Mouse (Mus musculus) heart, embryonic 10.5 days (tissue): ENCODE data around the gene Efhc2. TPM values are rescaled to one million over a fixed set of nuclear protein-coding genes. Genes with fewer than 3 reads are reported as not detected.

Experiments used
- DNase-seq: peaks from one replicate; pipeline ENCODE4 v3.0.0-alpha.2; 2017; ENCODE audit warnings: low spot score
- H3K27ac ChIP-seq: fragments of 300-500 bp; sonication (generic); 2 replicates; pipeline ENCODE4 v1.5.1; 2016; ENCODE audit warnings: mild to moderate bottlenecking
- H3K27me3 ChIP-seq: fragments of 300-500 bp; sonication (generic); 2 replicates; pipeline ENCODE4 v1.6.1; 2016; ENCODE audit warnings: mild to moderate bottlenecking; ENCODE audit not compliant: poor library complexity, insufficient read depth, severe bottlenecking
- H3K36me3 ChIP-seq: fragments of 300-500 bp; sonication (generic); 2 replicates; pipeline ENCODE4 v1.6.1; 2016; ENCODE audit warnings: mild to moderate bottlenecking, moderate library complexity
- H3K4me1 ChIP-seq: fragments of 300-500 bp; sonication (generic); 2 replicates; pipeline ENCODE4 v1.6.1; 2016; ENCODE audit warnings: mild to moderate bottlenecking
- H3K4me3 ChIP-seq: fragments of 300-500 bp; sonication (generic); 2 replicates; pipeline ENCODE4 v1.5.1; 2016; ENCODE audit warnings: mild to moderate bottlenecking, moderate library complexity
- H3K9me3 ChIP-seq: fragments of 300-500 bp; sonication (generic); 2 replicates; pipeline ENCODE4 v1.6.1; 2016; ENCODE audit warnings: mild to moderate bottlenecking, moderate library complexity
- WGBS: fragments of 180-500 bp; shearing (Covaris S2); methylation state at CpG from one replicate; pipeline ENCODE4 v1.1.7; 2016; 5-methylcytosine and 5-hydroxymethylcytosine counted together
- polyA plus RNA-seq: library from polyadenylated mRNA; unstranded; fragments of >200 nt; fragmentation: Nextera tagmentation; extraction: Ambion mirVana; gene quantifications from 2 replicates; pipeline ENCODE4 v1.2.1, GENCODE M21; 2016

Efhc2 gene
- 0.26 and 0.37 TPM in 2 replicates for polyA plus RNA-seq

DNA sequence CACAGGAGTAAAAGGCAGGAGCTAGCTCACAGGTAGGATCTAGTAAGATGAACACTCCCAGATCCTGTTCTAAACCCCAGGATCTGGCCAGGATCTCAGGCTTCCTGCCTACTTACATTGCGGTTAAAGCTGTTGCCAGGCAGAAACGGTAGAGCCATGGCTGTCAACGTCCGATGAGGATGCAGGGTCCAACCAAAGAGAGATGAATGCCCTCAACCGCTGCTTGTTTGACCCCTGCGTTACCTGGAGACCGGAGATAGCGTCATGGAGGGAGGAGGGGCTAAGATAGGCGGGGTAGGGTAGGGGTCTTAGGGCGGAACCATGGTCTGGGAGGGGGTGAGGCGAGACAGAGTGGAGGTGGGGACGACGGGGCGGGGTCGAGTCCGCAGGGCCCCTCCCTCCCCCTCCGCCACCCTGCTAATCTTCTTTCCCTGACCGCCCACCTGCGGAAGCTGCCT lies at the start of gene Efhc2:
Efhc2 (minus strand) TSS at position 243 of the 458 bp plus-strand sequence.
- H3K4me3 ChIP-seq, result peak within 1 kb of the TSS; percentile 54
- H3K4me1 ChIP-seq, result no peaks in the 10 kb centered on the region
- no peak within 1 kb of the TSS for H3K27ac ChIP-seq
- no peaks in the 10 kb centered on the region for H3K36me3 ChIP-seq
- no peaks in the 10 kb centered on the region for H3K9me3 ChIP-seq
- 14% methylated on average over 15 of the region's 19 CpGs for WGBS
- peak; percentile 72 for DNase-seq
- no peaks in the 10 kb centered on the region for H3K27me3 ChIP-seq

DNA sequence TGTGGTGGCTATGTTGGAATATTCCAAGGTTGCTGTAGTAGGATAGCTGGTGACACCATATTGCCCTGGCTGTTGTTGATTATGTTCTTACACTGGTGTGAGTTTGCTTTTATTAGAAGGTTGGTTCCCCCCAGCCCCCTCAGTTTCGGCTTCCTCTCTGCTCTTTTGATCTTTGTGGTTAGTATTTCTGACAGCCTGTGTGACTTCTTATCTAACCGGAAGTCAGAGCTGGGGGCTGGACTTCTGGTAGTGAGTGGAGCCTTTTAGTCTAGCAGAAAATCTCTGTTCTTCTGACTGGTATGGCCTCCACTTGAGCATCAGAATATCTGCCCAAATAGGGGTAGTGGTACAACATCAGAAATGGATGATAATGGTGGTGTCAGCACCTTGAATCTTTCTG lies 45.9 kb upstream of the Efhc2 start:
- H3K27me3 ChIP-seq, result no peaks in the 10 kb centered on the region

DNA sequence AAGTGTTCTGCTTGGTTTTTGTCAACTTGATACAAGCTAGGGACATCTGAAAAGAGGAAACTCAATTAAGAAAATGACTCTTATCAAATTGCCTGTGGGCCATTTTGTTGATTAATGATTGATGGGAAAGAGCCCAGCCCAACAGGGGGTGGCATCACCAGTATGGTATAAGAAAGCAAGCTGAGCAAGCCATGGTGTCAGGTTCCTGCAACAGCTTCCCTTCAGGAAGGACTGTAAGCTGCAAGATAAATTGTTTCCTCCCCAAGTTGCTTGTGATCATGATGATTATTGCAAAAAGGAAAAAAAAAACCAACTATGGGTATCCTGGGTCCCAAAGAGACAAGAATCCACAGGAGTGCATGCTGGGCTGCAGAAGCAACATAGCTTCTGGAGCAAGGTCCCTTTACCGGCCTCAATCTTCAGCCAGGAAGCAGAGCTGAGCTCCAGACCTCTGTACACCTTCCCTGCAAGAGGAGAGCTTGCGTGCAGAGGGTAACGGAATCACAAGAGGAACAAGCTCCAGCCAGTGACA lies 18.8 kb downstream of the Efhc2 start:
- Histone ChIP-seq H3K27me3 (no peaks in the 10 kb centered on the region), H3K9me3 (no peaks in the 10 kb centered on the region), H3K4me1 (no peaks in the 10 kb centered on the region), H3K27ac (no peak overlapping the region), H3K36me3 (no peaks in the 10 kb centered on the region), H3K4me3 (no peak overlapping the region)
- DNase-seq, result no peak
- 71% methylated on average over 3 of the region's 3 CpGs for WGBS

More for the DNA sequence above, 45.9 kb upstream of the Efhc2 start:
- WGBS, result 41% methylated on average over 2 of the region's 2 CpGs
- H3K4me3 ChIP-seq, result no peak overlapping the region
- H3K36me3 ChIP-seq, result no peaks in the 10 kb centered on the region
- H3K4me1 ChIP-seq, result no peaks in the 10 kb centered on the region
- no peaks in the 10 kb centered on the region for H3K9me3 ChIP-seq
- H3K27ac ChIP-seq, result no peak overlapping the region
- no peak for DNase-seq

DNA sequence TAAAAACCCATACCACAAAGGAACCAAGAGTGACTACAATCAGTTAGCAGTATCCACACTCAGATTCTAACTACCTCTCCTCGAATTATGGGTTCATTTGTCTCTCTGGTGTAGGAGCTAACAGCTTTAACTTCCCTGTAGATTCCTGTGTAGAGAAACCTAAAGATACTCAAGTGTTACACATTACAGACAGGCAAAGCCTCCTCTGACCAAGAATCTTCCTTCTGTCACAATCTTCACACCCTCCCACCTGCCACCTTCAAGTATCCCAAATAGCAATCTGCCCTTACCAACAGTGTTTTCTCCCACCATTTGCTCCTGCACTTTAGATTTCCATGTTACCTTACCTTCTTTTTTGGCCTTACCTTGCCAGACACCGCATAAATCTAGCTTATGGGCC lies 35.3 kb downstream of the Efhc2 start:
- DNase-seq, result no peak
- WGBS, result 61% methylated on average over 2 of the region's 2 CpGs
- H3K9me3 ChIP-seq, result no peaks in the 10 kb centered on the region
- no peaks in the 10 kb centered on the region for H3K36me3 ChIP-seq
- H3K27me3 ChIP-seq, result no peaks in the 10 kb centered on the region
- no peaks in the 10 kb centered on the region for H3K4me1 ChIP-seq
- H3K4me3 ChIP-seq, result no peak overlapping the region
- H3K27ac ChIP-seq, result no peak overlapping the region

DNA sequence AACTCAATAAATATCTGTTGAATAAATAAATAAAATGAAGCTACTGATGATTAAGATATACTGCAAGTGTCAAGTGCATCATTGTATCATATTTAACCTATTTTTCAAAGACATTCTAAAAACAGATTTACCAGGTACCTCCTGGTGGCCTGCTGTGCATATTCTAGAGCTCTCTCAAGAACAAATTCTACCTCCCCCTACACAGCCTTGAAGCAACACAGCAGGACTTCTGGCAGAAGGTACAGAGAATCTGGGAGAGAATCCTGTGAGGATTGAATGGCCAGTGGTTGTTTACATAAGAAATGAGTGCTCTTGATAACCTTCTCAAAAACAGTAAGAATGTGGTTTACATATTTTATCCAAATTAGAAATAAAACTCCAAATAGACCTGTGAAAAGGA lies 94.0 kb downstream of the Efhc2 start:
- no peaks in the 10 kb centered on the region for H3K4me1 ChIP-seq
- no peaks in the 10 kb centered on the region for H3K36me3 ChIP-seq
- no peaks in the 10 kb centered on the region for H3K27me3 ChIP-seq
- H3K4me3 ChIP-seq, result no peak overlapping the region
- DNase-seq, result no peak
- no peak overlapping the region for H3K27ac ChIP-seq
- no peaks in the 10 kb centered on the region for H3K9me3 ChIP-seq

DNA sequence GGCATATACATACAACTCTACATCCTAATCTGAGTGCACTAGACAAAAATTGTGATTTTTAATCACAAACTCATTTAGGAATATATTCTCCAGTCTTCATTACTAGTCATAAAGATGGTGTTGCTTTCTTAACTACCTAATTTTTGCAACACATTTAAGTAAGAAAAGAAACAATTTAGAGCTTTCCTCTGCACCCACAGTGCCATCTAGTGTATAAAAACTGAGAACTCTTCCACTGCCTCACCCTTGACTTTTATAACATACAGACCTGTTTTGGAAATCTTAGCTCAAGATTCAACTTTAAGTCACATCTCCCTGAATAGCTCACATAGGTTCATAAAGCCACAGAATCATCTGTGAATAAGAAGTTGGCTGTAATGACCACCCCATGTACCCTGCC lies 101.7 kb downstream of the Efhc2 start:
- H3K9me3 ChIP-seq, result no peaks in the 10 kb centered on the region
- H3K4me1 ChIP-seq, result no peaks in the 10 kb centered on the region
- no peaks in the 10 kb centered on the region for H3K36me3 ChIP-seq
- no peaks in the 10 kb centered on the region for H3K27me3 ChIP-seq
- H3K4me3 ChIP-seq, result no peak overlapping the region
- no peak for DNase-seq
- H3K27ac ChIP-seq, result no peak overlapping the region

DNA sequence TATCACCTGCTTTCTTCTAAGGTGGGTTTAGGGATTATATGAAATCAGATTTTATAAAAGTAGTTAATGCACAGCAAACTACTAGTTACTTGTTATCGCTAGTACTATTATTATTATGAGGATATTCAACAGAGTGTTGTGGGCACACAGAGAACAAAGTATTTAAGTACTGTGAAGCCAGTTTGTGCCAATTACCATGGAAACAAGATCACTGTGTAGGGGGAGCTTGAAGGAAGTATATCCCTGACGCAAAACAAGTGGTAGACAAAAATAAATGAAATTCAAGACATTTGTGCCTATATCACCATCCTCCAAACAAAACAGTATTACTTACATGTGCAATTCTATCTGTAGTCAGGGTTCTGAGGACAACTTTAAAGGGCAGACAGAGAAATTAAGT lies 105.7 kb downstream of the Efhc2 start:
- WGBS, result 77% methylated on average over 2 of the region's 2 CpGs
- DNase-seq, result no peak
- Histone ChIP-seq H3K4me3 (no peak overlapping the region), H3K27me3 (no peaks in the 10 kb centered on the region), H3K9me3 (no peaks in the 10 kb centered on the region), H3K27ac (no peak overlapping the region), H3K4me1 (no peaks in the 10 kb centered on the region), H3K36me3 (no peaks in the 10 kb centered on the region)

DNA sequence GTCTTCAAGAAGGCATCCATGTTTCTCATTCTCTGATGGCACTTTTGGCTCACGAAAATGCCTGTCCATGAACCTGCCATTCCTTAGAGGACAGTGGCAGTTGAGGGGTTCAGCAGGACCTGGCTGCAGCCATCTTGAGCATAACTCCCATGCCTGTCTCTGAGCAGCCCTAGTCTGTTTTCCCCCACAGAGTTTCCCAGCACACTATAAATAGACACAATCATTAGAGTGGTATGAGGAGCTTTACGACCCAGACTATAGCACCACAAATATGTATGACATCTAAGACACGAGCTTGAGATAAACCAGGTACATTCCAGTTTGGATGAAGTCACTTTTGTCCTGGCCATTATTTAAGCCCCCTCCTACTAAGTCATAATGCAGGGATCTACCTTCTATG lies 143.4 kb downstream of the Efhc2 start:
- no peak overlapping the region for H3K27ac ChIP-seq
- H3K4me1 ChIP-seq, result no peaks in the 10 kb centered on the region
- no peaks in the 10 kb centered on the region for H3K9me3 ChIP-seq
- H3K36me3 ChIP-seq, result no peaks in the 10 kb centered on the region
- no peak overlapping the region for H3K4me3 ChIP-seq
- no peaks in the 10 kb centered on the region for H3K27me3 ChIP-seq
- DNase-seq, result no peak
- 51% methylated on average over 3 of the region's 3 CpGs for WGBS

DNA sequence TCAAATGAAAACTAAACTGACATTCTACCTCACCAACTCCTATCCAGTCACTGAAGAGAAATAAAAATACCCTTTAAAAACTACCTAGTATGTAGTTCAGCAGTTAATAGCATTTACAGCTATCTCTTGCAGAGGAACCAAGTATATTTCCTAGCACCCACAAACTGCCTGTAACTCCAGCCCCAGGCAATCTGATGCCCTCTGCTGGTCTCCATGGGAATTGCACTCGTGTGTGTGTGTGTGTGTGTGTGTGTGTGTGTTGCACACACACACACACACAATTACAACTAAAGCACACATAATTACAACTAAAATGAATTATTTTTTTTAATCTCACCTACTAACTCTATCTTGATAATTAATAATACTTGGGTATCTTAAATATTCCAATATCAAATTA lies 153.5 kb downstream of the Efhc2 start:
- no peak overlapping the region for H3K4me3 ChIP-seq
- no peak for DNase-seq
- 20% methylated on average over 1 of the region's 1 CpGs for WGBS
- H3K27me3 ChIP-seq, result no peaks in the 10 kb centered on the region
- no peaks in the 10 kb centered on the region for H3K36me3 ChIP-seq
- no peaks in the 10 kb centered on the region for H3K4me1 ChIP-seq
- H3K27ac ChIP-seq, result no peak overlapping the region
- H3K9me3 ChIP-seq, result no peaks in the 10 kb centered on the region
